Mouse (Mus musculus): ENCODE results near the gene Znfx1. TPM values are rescaled to one million over a fixed set of nuclear protein-coding genes. Genes with fewer than 3 reads are reported as not detected.
"Not testable (repeated sequence)": the region's sequence is repeated elsewhere in the genome, so short reads cannot be mapped to it uniquely, and the experiment has no call there.

Znfx1 gene
- total RNA-seq, 1 experiment from 2014 or later = 51.7 TPM

DNA sequence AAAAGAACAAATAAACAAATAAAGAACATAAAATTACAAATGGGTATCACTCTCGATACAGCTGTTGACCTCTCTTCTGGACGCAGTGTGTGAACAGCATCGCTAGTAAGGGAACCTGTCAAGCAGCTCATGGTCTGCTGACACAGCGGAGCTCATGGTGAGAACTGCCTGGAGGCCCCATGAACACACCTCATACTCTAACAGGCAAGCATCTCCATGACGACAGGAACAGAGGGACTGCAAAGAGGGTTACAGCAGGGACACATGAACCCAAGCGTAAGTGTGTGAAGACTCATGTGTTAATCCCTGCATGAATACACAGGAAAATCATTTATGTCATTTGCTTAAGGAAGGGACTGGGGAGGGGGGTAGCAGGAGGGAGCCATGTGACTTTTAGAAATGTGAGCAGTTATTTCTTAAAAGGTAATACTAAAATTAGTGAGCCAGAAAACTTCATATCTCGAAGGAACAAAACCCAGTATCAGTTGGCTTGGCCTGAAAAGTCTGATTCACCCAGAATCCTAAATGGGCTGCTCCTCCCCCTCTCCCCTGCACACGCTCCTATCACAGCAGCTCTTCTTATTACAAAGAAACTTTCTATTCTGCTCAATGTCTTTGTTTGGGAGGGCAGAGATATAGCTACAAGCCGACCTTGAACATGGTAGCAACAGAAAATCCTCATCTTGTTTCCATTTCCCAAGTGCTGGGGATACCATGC lies 9.5 kb downstream of the Znfx1 start:
- DNase-seq = no peak

- DNase-seq = no peak
These were observed 14.0 kb downstream of the Znfx1 start for GRCm38 (mm10) chr2:167048698-167049358.

DNA sequence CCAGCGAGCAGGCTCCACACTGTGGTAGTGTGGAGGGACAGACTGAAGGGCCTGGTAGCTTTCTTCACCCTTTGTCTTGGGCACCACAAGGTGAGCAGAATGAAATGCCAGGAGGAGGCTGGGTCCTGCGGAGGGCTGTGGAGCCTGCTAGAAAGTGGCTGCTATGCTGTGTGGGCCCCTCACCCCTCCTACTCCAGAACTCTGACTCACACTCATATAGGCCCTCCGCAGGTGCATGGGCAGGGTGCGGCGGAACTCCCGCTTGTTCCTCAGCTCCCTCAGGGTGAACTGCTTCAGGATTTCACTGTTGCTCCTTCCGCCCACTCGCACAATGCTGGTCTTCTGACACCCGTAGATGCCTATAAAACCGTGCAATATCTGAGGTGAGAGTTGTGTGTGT lies 14.6 kb downstream of the Znfx1 start:
- DNase-seq = no peak

GRCm38 (mm10) chr2:167043400-167044121 lies 19.3 kb downstream of the Znfx1 start:
- DNase-seq = no peak

DNA sequence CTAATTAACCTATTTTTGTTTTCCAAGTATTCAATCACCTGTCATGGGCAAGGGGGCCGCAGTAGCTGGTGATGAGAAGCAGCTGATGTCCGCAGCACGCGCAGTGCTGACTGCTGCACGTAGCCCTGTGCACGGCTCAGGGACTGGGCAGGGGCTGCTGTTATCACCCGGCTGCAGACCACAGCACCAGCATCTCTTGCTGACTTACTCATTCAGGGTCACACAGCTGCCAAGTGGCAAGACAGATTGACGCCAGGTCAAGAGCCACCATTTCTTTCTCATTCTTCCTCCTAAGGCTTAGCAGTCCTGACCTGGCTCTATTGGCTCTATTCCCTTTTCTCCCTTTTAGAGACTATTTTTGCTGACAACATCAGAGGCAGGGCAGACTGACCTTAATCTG lies 23.4 kb downstream of the Znfx1 start:
- DNase-seq = no peak

DNA sequence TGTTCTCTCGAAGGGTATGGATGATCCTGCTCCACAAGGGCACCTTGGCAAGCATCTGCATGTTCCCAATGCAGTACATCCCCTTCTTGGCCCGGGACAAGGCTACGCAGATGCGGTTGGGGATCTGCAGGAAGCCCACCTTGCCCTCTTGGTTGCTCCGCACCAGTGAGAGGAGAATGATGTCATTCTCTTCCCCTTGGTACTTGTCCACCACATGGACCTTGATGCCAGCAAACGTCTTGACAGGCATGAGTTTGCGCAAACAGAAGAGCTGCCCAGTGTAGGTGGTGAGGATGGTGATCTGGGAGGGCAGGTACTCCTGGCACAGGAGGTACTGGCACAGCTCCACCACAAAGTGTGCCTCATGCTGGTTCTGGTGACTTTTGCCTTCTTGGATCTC lies 24.1 kb downstream of the Znfx1 start:
- DNase-seq = no peak

DNA sequence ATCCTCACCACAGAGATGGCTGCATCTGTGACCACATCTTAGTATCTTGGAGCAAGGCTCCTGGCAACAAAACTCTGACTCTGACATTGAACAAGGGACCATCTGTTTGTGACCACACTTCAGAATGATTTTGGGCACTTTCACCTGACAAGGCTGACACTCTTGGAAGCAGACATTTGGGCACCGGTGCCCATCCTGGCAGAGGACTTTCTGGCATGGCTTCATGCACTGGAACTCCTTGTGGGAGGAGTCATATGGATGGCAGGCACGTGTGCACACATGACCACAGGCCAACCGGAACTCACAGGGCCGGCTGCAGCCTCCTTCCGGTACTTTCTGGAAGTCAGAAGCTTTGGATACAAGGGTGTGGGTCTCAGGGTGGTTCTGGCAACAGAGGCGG lies 24.5 kb downstream of the Znfx1 start:
- DNase-seq = no peak

- no peak for DNase-seq
These were observed 25.1 kb downstream of the Znfx1 start for GRCm38 (mm10) chr2:167037710-167038109.

DNA sequence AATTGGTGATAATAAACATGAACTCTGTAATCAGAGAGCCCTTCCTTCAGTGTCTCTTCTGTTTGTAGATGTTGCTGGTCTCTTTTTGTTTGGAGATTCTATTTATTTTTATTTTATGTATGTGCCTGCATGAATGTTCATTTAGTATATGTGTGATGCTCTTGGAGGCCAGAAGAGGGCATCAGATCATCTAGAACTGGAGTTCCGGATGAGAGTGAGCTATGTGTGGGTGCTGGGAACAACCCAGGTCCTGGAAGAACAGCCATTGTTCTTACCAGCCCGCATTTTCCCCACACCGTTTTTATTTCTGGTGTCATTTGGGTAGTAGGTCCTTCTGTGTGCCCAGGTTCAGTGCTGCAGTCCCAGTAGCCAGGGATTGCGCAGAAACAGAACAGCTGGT lies 32.3 kb downstream of the Znfx1 start:
- no peak for DNase-seq

- peak; percentile 55 for DNase-seq
These were observed 34.3 kb downstream of the Znfx1 start for GRCm38 (mm10) chr2:167028553-167028952.

GRCm38 (mm10) chr2:167019396-167019795 lies 43.4 kb downstream of the Znfx1 start:
- DNase-seq = no peak

DNA sequence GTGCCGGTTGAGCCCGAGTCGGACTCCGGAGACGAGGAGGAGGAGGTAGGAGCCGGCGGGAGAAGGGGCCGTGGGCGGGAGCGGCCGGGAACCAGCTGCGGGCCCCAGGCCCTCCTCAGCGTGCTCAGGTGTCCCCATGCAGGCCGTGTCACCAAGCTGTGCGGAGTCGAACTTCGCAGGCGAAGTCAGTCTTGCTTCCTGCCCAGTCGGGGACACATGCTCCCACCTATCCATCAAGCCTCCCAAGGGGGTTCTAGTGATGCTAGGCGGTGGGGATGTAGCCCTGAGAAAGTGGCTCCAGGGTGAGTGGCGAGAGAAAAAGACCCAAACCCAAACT lies 47.5 kb downstream of the Znfx1 start:
- DNase-seq = no peak

- peak; percentile 93 for DNase-seq
These were observed 48.0 kb downstream of the Znfx1 start, which contains the start of gene Ddx27 for GRCm38 (mm10) chr2:167014702-167015381. Ddx27 (plus strand) TSS chr2:167015193.

DNA sequence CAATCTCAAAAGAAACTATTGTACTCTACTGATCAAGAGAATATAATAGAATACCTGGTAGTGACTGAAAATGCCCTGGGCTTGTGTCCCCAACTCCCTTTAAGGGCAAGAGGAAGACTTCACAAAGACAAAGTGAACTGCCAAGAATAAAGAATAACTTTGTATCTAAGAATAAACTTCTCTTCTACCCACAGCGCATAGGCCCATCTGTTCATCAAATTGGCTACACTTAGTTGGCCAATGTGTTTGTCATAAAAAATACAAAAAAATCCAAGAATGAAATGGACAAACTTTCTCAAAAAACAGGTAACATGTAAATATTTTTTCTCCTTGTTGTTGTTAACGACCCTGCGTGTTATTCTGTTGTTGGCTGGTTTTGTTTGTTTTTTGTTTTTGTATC lies 52.3 kb downstream of the Znfx1 start:
- no peak for DNase-seq

GRCm38 (mm10) chr2:167009483-167009882 lies 53.3 kb downstream of the Znfx1 start:
- no peak for DNase-seq

DNA sequence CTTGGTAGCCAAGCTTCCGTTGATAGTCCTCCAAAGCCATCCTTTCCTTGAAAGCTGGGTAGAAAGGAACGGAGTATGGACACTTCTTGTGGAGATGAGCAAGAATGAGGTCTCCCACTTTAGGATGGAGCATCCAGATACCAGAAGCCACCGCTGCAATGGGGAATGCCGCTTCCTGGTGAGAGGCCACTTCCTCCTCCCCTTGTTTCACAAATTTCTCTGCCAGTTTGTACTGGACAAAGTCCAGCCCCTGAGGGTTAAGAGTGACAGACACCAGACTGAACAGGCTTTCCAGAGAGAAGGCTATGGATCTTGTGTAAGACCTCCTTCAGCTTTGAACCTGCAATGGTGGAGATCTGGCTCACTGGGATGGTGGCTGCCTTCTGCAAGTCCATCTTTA lies 55.2 kb downstream of the Znfx1 start:
- not testable (repeated sequence) for DNase-seq

GRCm38 (mm10) chr2:167007001-167007491 lies 55.8 kb downstream of the Znfx1 start:
- DNase-seq = no peak

GRCm38 (mm10) chr2:167006355-167006754 lies 56.5 kb downstream of the Znfx1 start:
- DNase-seq = no peak

DNA sequence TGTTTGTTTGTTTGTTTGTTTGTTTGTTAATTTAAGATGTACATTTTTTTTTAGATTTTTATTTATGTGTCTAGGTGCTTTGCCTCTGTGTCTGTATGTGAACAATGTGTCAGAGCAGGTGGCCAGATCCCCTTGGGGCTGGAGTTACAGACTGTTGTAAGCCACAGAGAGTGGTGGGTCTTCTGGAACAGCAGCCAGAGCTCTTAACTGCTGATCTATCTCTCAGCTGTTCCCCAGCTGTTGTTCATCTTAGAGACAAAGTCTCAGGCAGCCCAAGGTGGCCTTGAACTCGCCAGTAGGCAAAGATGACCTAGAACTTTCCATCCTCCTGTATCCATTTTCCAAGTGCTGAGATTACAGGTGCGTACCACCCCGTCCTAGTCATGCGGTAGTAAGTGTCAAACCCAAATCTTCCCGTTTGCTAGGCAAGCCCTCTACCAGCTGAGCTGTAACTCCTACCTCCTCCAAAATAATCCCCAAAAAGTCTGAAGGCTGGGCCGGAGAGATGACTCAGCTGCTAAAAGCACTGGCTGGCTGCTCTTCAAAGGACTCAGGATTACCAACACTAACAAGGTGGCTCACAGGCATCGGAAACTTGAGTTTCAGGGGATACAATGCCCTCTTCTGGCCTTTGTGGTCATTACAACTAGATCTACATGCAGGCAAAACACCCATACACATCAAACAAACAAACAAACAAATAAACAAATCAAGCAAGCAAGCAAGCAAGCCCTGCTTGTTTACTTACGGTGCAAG lies 58.5 kb downstream of the Znfx1 start:
- peak; percentile 38 for DNase-seq

- no peak for DNase-seq
These were observed 61.3 kb downstream of the Znfx1 start for GRCm38 (mm10) chr2:167001486-167001885.

GRCm38 (mm10) chr2:166996533-166996894 lies 66.3 kb downstream of the Znfx1 start:
- DNase-seq = no peak
